Mouse (Mus musculus) heart, embryonic 16.5 days (tissue): ENCODE measurements at regions not wholly inside any gene's neighbourhood (a gene's known extent, or its start where the extent isn't known, plus 50 kb on each side); places are given as distances from the start of the nearest gene placed in this dataset.
A peak's percentile ranks its signal among the peaks of the same experiment; 100 is the strongest.

ENCODE experiments used
- ATAC-seq: fragments of 200-750 bp; cut with Nextera tagmentation; replicated peaks from 2 replicates; pipeline ENCODE4 v1.8.0; 2017; ENCODE audit warnings: moderate number of reproducible peaks; ENCODE audit not compliant: insufficient read depth, low FRiP score; ENCODE audit errors: extremely low read depth
- H3K27ac ChIP-seq: fragments of 300-500 bp; sonication (generic); 2 replicates; pipeline ENCODE4 v1.5.1; 2014; ENCODE audit warnings: mild to moderate bottlenecking, low read length, control low read depth, moderate library complexity
- H3K27me3 ChIP-seq: fragments of 300-500 bp; sonication (generic); 2 replicates; pipeline ENCODE4 v1.6.1; 2014; ENCODE audit warnings: low read length, mixed read lengths; ENCODE audit not compliant: control insufficient read depth, insufficient read depth
- H3K36me3 ChIP-seq: fragments of 300-500 bp; sonication (generic); 2 replicates; pipeline ENCODE4 v1.6.1; 2014; ENCODE audit not compliant: control insufficient read depth, insufficient read depth
- H3K4me1 ChIP-seq: fragments of 300-500 bp; sonication (generic); 2 replicates; pipeline ENCODE4 v1.6.1; 2014; ENCODE audit warnings: low read length, mixed read lengths; ENCODE audit not compliant: control insufficient read depth, insufficient read depth
- H3K4me2 ChIP-seq: fragments of 300-500 bp; sonication (generic); 2 replicates; pipeline ENCODE4 v1.6.1; 2014; ENCODE audit warnings: low read depth, mild to moderate bottlenecking, control low read depth, low read length
- H3K4me3 ChIP-seq: fragments of 300-500 bp; sonication (generic); 2 replicates; pipeline ENCODE4 v1.5.1; 2014; ENCODE audit warnings: mild to moderate bottlenecking, control low read depth, low read length
- H3K9ac ChIP-seq: fragments of 300-500 bp; sonication (generic); 2 replicates; pipeline ENCODE4 v1.6.1; 2014; ENCODE audit warnings: low read length, control low read depth
- H3K9me3 ChIP-seq: fragments of 300-500 bp; sonication (generic); replicated peaks from 2 replicates; pipeline ENCODE4 v1.6.1; 2016; ENCODE audit warnings: low read length; ENCODE audit not compliant: control insufficient read depth
- whole genome bisulfite sequencing: fragments of 180-500 bp; shearing (Covaris S2); extraction: QIAGEN DNeasy Blood & Tissue Kit; methylation state at CpG from one replicate; pipeline ENCODE4 v1.1.7; 2014; 5-methylcytosine and 5-hydroxymethylcytosine counted together

GRCm38 (mm10) chr12:107539683-107540082 is 51.3 kb downstream of the 3110018I06Rik start:
- Histone ChIP-seq H3K27ac (no peak overlapping the region), H3K4me2 (no peak overlapping the region), H3K27me3 (no peaks in the 10 kb centered on the region), H3K4me3 (no peak overlapping the region), H3K9me3 (no peaks in the 10 kb centered on the region), H3K36me3 (no peaks in the 10 kb centered on the region), H3K4me1 (no peaks in the 10 kb centered on the region), H3K9ac (no peak overlapping the region)
- ATAC-seq, result no peak
- WGBS, result 28% methylated on average over 3 of the region's 3 CpGs

DNA sequence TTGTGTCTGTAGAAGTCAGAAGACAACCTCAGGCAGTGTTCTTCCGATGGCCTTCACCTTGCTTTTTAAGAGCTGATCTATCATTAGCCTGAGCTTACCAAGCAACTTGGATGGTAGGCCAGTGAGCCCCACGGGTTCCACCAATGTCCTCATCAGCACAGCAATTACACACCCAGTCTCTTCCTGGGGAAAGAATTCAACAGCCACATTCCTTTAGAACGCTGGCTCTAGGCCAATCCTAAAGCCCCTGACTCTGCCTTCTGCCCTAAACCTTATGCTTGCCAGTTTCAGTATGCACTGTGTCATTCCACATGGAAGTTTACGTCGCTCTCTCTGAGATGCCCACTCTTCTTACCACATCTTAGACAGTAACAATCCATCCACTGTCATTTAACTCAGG is 52.8 kb downstream of the 3110018I06Rik start:
- no peak overlapping the region for H3K4me2 ChIP-seq
- no peak overlapping the region for H3K27ac ChIP-seq

DNA sequence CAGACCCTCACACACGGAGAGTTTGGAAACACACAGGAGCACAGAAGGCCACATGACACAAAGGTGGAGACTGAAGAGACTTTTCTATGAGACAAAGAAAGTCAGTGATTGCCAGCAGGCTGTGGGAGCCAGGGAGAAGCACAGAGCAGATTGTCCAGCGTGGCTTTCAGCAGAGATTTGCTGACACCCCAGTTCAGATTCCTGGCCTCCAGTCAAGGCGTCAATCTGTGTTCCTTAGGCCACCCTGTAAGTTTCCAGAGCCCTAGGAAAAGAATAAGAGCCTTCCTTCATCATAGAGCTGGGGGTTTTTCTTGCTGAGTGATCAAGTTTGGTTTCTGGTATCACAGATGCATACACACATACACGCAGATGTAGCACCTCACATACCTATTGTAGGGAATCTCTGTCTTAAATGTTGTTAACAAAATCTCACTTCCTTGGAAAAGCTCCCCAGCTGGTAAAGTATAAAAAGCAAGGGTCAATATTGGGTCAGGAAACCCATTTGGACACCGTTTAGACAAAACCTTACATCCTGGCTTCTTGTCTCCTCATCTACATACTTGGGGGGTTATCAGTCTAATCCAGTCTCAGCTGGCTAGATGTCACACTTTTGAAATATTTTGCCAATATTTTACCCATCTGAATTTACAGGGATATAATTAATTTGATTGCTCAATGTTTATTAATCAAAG is 58.9 kb downstream of the 3110018I06Rik start:
- H3K9ac ChIP-seq, result no peak overlapping the region
- no peaks in the 10 kb centered on the region for H3K27me3 ChIP-seq
- no peak overlapping the region for H3K4me3 ChIP-seq
- no peaks in the 10 kb centered on the region for H3K9me3 ChIP-seq
- H3K4me2 ChIP-seq, result no peak overlapping the region
- no peaks in the 10 kb centered on the region for H3K4me1 ChIP-seq
- no peak for ATAC-seq
- no peaks in the 10 kb centered on the region for H3K36me3 ChIP-seq
- H3K27ac ChIP-seq, result no peak overlapping the region
- whole genome bisulfite sequencing, result 46% methylated on average over 5 of the region's 5 CpGs

More for the DNA sequence above, 52.8 kb downstream of the 3110018I06Rik start:
- ATAC-seq, result no peak
- Histone ChIP-seq H3K9me3 (no peaks in the 10 kb centered on the region), H3K4me1 (no peaks in the 10 kb centered on the region), H3K4me3 (no peak overlapping the region), H3K36me3 (no peaks in the 10 kb centered on the region), H3K27me3 (no peaks in the 10 kb centered on the region), H3K9ac (no peak overlapping the region)
- 34% methylated on average over 5 of the region's 5 CpGs for WGBS

DNA sequence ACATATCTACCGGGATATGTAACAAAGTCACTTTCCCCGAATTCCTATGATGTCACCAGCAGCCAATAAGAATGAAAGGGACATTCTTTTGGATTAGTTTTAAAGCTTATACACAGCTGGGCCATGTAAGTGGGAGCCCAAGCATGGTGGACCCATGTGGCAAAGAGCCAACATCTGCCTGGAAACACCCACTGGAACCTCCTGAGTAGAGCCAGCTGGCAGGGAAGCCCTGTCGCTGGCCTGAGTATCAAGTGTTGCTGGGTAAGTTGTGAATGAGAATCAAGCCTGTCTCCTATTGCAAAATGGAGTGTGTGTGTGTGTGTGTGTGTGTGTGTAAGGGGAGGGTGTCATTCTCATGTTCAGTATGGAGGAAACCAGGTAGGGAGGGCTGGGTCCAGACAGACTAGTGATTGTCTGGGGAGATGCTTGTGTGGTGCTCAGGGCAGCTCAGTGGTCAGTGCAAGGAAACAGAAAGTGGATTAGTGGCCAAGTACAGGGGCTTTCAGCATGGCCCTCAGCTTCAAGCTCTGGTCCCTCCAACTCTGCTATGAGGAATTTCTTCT is 59.5 kb downstream of the 3110018I06Rik start:
- no peak overlapping the region for H3K4me2 ChIP-seq
- no peak overlapping the region for H3K4me3 ChIP-seq
- 0 out of 2 replicates have a peak, but pooled peaks have one; percentile 14 for ATAC-seq
- H3K27ac ChIP-seq, result no peak overlapping the region
- H3K36me3 ChIP-seq, result no peaks in the 10 kb centered on the region
- H3K27me3 ChIP-seq, result no peaks in the 10 kb centered on the region
- H3K9ac ChIP-seq, result no peak overlapping the region
- no peaks in the 10 kb centered on the region for H3K4me1 ChIP-seq
- WGBS, result 55% methylated on average over 3 of the region's 3 CpGs
- no peaks in the 10 kb centered on the region for H3K9me3 ChIP-seq

DNA sequence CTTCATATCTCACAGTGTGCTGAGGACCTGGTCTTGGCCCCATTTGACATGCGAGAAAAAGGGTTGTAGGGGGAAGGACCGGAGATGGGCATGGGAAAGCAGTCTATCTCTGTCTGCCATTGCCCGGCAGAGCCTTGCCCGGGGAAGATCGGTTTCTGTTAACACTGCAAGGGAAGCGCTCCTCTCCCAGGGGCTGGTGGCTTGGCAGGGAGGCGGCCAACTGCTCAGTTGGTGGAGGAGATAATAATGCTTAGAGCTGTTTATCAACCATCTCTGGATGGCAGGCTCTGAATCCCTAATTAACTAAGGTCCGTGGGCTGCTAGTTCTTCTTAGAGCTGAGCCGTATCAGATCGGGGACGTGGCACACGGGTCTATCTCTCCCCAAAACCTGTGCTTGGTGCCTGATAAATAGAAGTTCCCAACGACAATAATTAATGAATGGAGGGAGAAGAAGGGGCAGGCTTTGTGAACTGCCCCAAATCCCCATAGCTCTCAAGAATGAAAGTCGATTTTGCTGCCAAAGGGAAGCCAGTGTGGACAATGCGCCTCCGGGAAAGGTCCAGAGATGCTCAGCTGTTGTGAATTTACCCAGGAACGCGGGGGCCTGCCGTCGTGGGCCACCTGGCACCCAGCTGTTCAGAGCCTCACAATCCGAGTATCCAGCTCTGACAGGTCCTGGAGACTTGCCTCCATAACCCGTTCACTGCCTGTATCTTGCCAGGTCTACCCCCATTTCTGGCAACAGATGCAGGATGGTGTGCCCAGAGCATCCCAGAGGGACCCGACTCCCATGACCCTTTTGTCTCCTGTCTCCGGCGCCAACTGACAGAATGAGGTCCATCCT is 61.2 kb downstream of the 3110018I06Rik start:
- Histone ChIP-seq H3K4me2 (no peak overlapping the region), H3K9ac (no peak overlapping the region), H3K27me3 (no peaks in the 10 kb centered on the region), H3K9me3 (no peaks in the 10 kb centered on the region), H3K4me3 (no peak overlapping the region), H3K36me3 (no peaks in the 10 kb centered on the region), H3K4me1 (no peaks in the 10 kb centered on the region), H3K27ac (no peak overlapping the region)
- 74% methylated on average over 25 of the region's 25 CpGs for WGBS
- no peak for ATAC-seq

- Histone ChIP-seq H3K9ac (no peak overlapping the region), H3K36me3 (no peaks in the 10 kb centered on the region), H3K4me2 (no peak overlapping the region), H3K4me1 (no peaks in the 10 kb centered on the region), H3K27ac (no peak overlapping the region), H3K27me3 (no peaks in the 10 kb centered on the region), H3K4me3 (no peak overlapping the region), H3K9me3 (no peaks in the 10 kb centered on the region)
- 83% methylated on average over 4 of the region's 4 CpGs for WGBS
- no peak for ATAC-seq
Observed at GRCm38 (mm10) chr12:107559191-107559590, 70.8 kb downstream of the 3110018I06Rik start.

GRCm38 (mm10) chr12:107560100-107560499 is 71.7 kb downstream of the 3110018I06Rik start:
- H3K27me3 ChIP-seq, result no peaks in the 10 kb centered on the region
- no peak overlapping the region for H3K4me3 ChIP-seq
- H3K9ac ChIP-seq, result no peak overlapping the region
- H3K27ac ChIP-seq, result no peak overlapping the region
- ATAC-seq, result no peak
- H3K36me3 ChIP-seq, result no peaks in the 10 kb centered on the region
- no peak overlapping the region for H3K4me2 ChIP-seq
- no peaks in the 10 kb centered on the region for H3K9me3 ChIP-seq
- H3K4me1 ChIP-seq, result no peaks in the 10 kb centered on the region

- no peaks in the 10 kb centered on the region for H3K27me3 ChIP-seq
- H3K4me3 ChIP-seq, result no peak overlapping the region
- H3K36me3 ChIP-seq, result no peaks in the 10 kb centered on the region
- no peak overlapping the region for H3K9ac ChIP-seq
- H3K9me3 ChIP-seq, result no peaks in the 10 kb centered on the region
- ATAC-seq, result no peak
- H3K27ac ChIP-seq, result no peak overlapping the region
- H3K4me1 ChIP-seq, result no peaks in the 10 kb centered on the region
- H3K4me2 ChIP-seq, result no peak overlapping the region
- WGBS, result 80% methylated on average over 4 of the region's 4 CpGs
Observed at GRCm38 (mm10) chr12:107572586-107572985, 84.2 kb downstream of the 3110018I06Rik start.

GRCm38 (mm10) chr12:107579508-107579907 is 91.1 kb downstream of the 3110018I06Rik start:
- no peak overlapping the region for H3K4me2 ChIP-seq
- H3K36me3 ChIP-seq, result no peaks in the 10 kb centered on the region
- H3K9me3 ChIP-seq, result no peaks in the 10 kb centered on the region
- no peaks in the 10 kb centered on the region for H3K4me1 ChIP-seq
- ATAC-seq, result no peak
- no peak overlapping the region for H3K4me3 ChIP-seq
- 68% methylated on average over 5 of the region's 5 CpGs for WGBS
- no peak overlapping the region for H3K9ac ChIP-seq
- H3K27ac ChIP-seq, result no peak overlapping the region
- no peaks in the 10 kb centered on the region for H3K27me3 ChIP-seq
